28 mouse cellular contexts compared by ENCODE assay signal in the genomic region with DNA sequence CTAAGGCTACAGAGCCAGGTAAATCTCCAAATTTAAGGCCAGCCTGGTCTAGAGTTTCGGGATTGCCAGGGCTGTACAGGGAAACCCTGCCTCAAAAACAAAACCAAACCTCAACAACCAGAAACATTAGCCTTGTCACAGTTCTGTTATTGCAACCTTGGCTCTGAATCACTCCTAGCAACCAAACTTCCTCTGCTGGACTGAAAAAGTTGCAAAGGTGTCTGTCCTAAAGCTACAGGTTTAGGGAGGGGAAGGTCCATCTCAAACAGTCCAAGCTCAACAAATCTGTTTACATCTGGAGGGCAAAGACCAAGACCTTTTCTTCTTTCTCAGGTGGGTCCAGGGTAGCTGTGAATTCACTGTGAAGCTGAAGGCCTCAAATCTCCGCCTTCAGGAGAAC. TPM values are rescaled to one million over a fixed set of nuclear protein-coding genes. Genes with fewer than 3 reads are reported as not detected.
DNase-seq lines count a peak whose midpoint lies in the region; ATAC-seq and TF ChIP-seq lines count a peak whose summit lies in the region.
"Had no signal": no experiment of that assay in that cellular context is flagged by ENCODE, and none has a peak within 500 bp of the region (broad histone marks: within the 10 kb centered on the region; RNA-seq: fewer than 3 reads in every experiment).

No protein-coding gene starts in this region.

- H3K4me2 ChIP-seq in hindbrain, embryonic 11.5 days (replicated peaks; ENCODE audit: low read depth, low read length), result no peak overlapping the region
- H3K4me2 ChIP-seq in intestine, postnatal 0 days (replicated peaks; ENCODE audit: low read depth), result no peak overlapping the region
- no peak overlapping the region for H3K4me2 ChIP-seq in liver, postnatal 0 days (ENCODE audit: low read depth, low read length)
- H3K4me2 ChIP-seq: heart, embryonic 13.5 days; midbrain, embryonic 13.5 days; neural tube, embryonic 13.5 days had no signal

- peaks cover 46% of the 10 kb centered on the region for H3K36me3 ChIP-seq in hindbrain, embryonic 10.5 days
- H3K36me3 ChIP-seq in hindbrain, embryonic 11.5 days (ENCODE audit: control insufficient read depth, insufficient read depth, low read length), result 0 out of 2 replicates have a peak, but pooled peaks cover 4% of the 10 kb centered on the region
- H3K36me3 ChIP-seq in E14TG2a.4 (ENCODE audit: insufficient read depth, low read length), result peaks cover 54% of the 10 kb centered on the region
- 0 out of 2 replicates have a peak, but pooled peaks cover 7% of the 10 kb centered on the region for H3K36me3 ChIP-seq in intestine, postnatal 0 days (ENCODE audit: control insufficient read depth, insufficient read depth)
- H3K36me3 ChIP-seq in liver, postnatal 0 days (replicated peaks; ENCODE audit: insufficient read depth, low read length), result peaks cover 8% of the 10 kb centered on the region; the same call in 1 of the 2 replicates

- no peak for TF ChIP-seq EP300 in liver, postnatal 0 days (IDR thresholded peaks at IDR 0.05; ENCODE audit: low read depth)

- H3K27ac ChIP-seq in hindbrain, embryonic 10.5 days, result 0 out of 2 replicates have a peak overlapping the region, but pooled peaks have one; percentile 45
- no peak overlapping the region for H3K27ac ChIP-seq in hindbrain, embryonic 11.5 days (ENCODE audit: low read depth, low read length)
- H3K27ac ChIP-seq in intestine, postnatal 0 days (ENCODE audit: low read depth, low read length), result 0 out of 2 replicates have a peak overlapping the region, but pooled peaks have one; percentile 3
- H3K27ac ChIP-seq in liver, postnatal 0 days (ENCODE audit: low read depth), result peak overlapping the region; percentile 11; the same call in 1 of the 2 replicates
- H3K27ac ChIP-seq: heart, embryonic 13.5 days; left cerebral cortex, adult 2 months; midbrain, embryonic 13.5 days; neural tube, embryonic 13.5 days had no signal

- H3K9me3 ChIP-seq in hindbrain, embryonic 10.5 days, result no peaks in the 10 kb centered on the region
- no peaks in the 10 kb centered on the region for H3K9me3 ChIP-seq in hindbrain, embryonic 11.5 days (ENCODE audit: control insufficient read depth, low read length)
- no peaks in the 10 kb centered on the region for H3K9me3 ChIP-seq in E14TG2a.4 (ENCODE audit: low read length)
- no peaks in the 10 kb centered on the region for H3K9me3 ChIP-seq in intestine, postnatal 0 days (ENCODE audit: control insufficient read depth)
- H3K9me3 ChIP-seq in liver, postnatal 0 days (ENCODE audit: low read length), result no peaks in the 10 kb centered on the region
- H3K9me3 ChIP-seq: heart, embryonic 13.5 days; midbrain, embryonic 13.5 days; neural tube, embryonic 13.5 days had no signal

- H3K4me1 ChIP-seq in hindbrain, embryonic 10.5 days (replicated peaks), result peaks cover 44% of the 10 kb centered on the region
- H3K4me1 ChIP-seq in hindbrain, embryonic 11.5 days (replicated peaks; ENCODE audit: control insufficient read depth, insufficient read depth, low read length), result peaks cover 6% of the 10 kb centered on the region
- H3K4me1 ChIP-seq in E14TG2a.4 (replicated peaks; ENCODE audit: low read depth, low read length), result peaks cover 96% of the 10 kb centered on the region
- H3K4me1 ChIP-seq in intestine, postnatal 0 days (replicated peaks; ENCODE audit: control insufficient read depth, insufficient read depth, low read length), result peaks cover 15% of the 10 kb centered on the region
- peaks cover 51% of the 10 kb centered on the region for H3K4me1 ChIP-seq in liver, postnatal 0 days (ENCODE audit: insufficient read depth)

- H3K9ac ChIP-seq in hindbrain, embryonic 11.5 days (ENCODE audit: low read depth, low read length), result no peak overlapping the region
- no peak overlapping the region for H3K9ac ChIP-seq in intestine, postnatal 0 days (ENCODE audit: low read depth, low read length)
- no peak overlapping the region for H3K9ac ChIP-seq in liver, postnatal 0 days (replicated peaks)
- H3K9ac ChIP-seq: heart, embryonic 13.5 days; midbrain, embryonic 13.5 days; neural tube, embryonic 13.5 days had no signal

- no peaks in the 10 kb centered on the region for H3K27me3 ChIP-seq in hindbrain, embryonic 10.5 days (ENCODE audit: insufficient read depth, poor library complexity, severe bottlenecking)
- no peaks in the 10 kb centered on the region for H3K27me3 ChIP-seq in hindbrain, embryonic 11.5 days (ENCODE audit: control insufficient read depth, insufficient read depth, low read length)
- H3K27me3 ChIP-seq in E14TG2a.4 (ENCODE audit: insufficient read depth, low read length), result no peaks in the 10 kb centered on the region
- no peaks in the 10 kb centered on the region for H3K27me3 ChIP-seq in intestine, postnatal 0 days (replicated peaks; ENCODE audit: control insufficient read depth, insufficient read depth, low read length)
- H3K27me3 ChIP-seq in liver, postnatal 0 days (ENCODE audit: insufficient read depth, low read length), result no peaks in the 10 kb centered on the region
- H3K27me3 ChIP-seq: heart, embryonic 13.5 days; midbrain, embryonic 13.5 days; neural tube, embryonic 13.5 days had no signal

- 88% methylated on average over 2 of the region's 2 CpGs for WGBS in hindbrain, embryonic 10.5 days
- WGBS in hindbrain, embryonic 11.5 days, result 91% methylated on average over 2 of the region's 2 CpGs
- 95% methylated on average over 2 of the region's 2 CpGs for WGBS in intestine, postnatal 0 days
- WGBS in liver, postnatal 0 days (ENCODE audit: insufficient replicate concordance), result 86% methylated on average over 2 of the region's 2 CpGs

- ATAC-seq in hindbrain, embryonic 11.5 days (ENCODE audit: low FRiP score), result no peak
- no peak for ATAC-seq in intestine, postnatal 0 days
- no peak for ATAC-seq in liver, postnatal 0 days
- ATAC-seq: forebrain, embryonic 14.5 days; hindbrain, embryonic 16.5 days; midbrain, embryonic 13.5 days had no signal

- H3K4me3 ChIP-seq in hindbrain, embryonic 10.5 days, result no peak overlapping the region
- H3K4me3 ChIP-seq in hindbrain, embryonic 11.5 days (ENCODE audit: low read depth, low read length), result no peak overlapping the region
- peak overlapping the region; percentile 30; the same call in 1 of the 2 replicates for H3K4me3 ChIP-seq in E14TG2a.4 (replicated peaks; ENCODE audit: low read length)
- H3K4me3 ChIP-seq in intestine, postnatal 0 days (ENCODE audit: low read depth, low read length), result no peak overlapping the region
- H3K4me3 ChIP-seq in liver, postnatal 0 days (ENCODE audit: low read depth, low read length), result no peak overlapping the region
- H3K4me3 ChIP-seq: heart, embryonic 13.5 days; left cerebral cortex, adult 2 months; midbrain, embryonic 13.5 days; neural tube, embryonic 13.5 days had no signal

- no peak for TF ChIP-seq CTCF in E14TG2a.4 (conservative IDR thresholded peaks at IDR 0.05; ENCODE audit: low read length)
- TF ChIP-seq CTCF in intestine, postnatal 0 days (IDR thresholded peaks at IDR 0.05; ENCODE audit: low read depth), result no peak
- TF ChIP-seq CTCF in liver, postnatal 0 days (IDR thresholded peaks at IDR 0.05; ENCODE audit: low read depth), result no peak

- DNase-seq in hindbrain, embryonic 10.5 days (ENCODE audit: low spot score), result no peak
- DNase-seq in hindbrain, embryonic 11.5 days (ENCODE audit: low spot score), result no peak
- DNase-seq in liver, postnatal 0 days, result no peak
- no peak for DNase-seq in left cerebral cortex, adult 8-10 months (ENCODE audit: low spot score in 2 of 2)
- no peak for DNase-seq in frontal cortex, postnatal 25 days (ENCODE audit: low spot score in 2 of 2)
- DNase-seq in layer of hippocampus, postnatal 36 days, result no peak
- DNase-seq: adrenal gland, postnatal 25 days; cerebellum, adult 18-20 months; cerebellum, postnatal 36 days; gastrocnemius, postnatal 36 days; heart, postnatal 10 days; kidney, adult 9 months; kidney, postnatal 10 days; left cerebral cortex, postnatal 4 days; lung, adult 2 months; lung, postnatal 10 days; thymus, postnatal 14 days had no signal

RNA-seq across cellular contexts. Expression of gene Mvp, which starts 3.4 kb away (rescaled TPM):
- polyA plus RNA-seq in hindbrain, embryonic 10.5 days (2016; fragmentation: Nextera tagmentation; extraction: Ambion mirVana), result 5.0 and 6.1 TPM in 2 replicates
- 3.4 and 3.5 TPM in 2 replicates for polyA plus RNA-seq in hindbrain, embryonic 11.5 days (2014; fragmentation: Nextera tagmentation; extraction: Ambion mirVana)
- 79.8 and 81.0 TPM in 2 replicates for polyA plus RNA-seq in intestine, postnatal 0 days (2015; fragmentation: Nextera tagmentation; extraction: Ambion mirVana)
- 10.5 and 10.9 TPM in 2 replicates for polyA plus RNA-seq in liver, postnatal 0 days (2015; fragmentation: Nextera tagmentation; extraction: Ambion mirVana)
- total RNA-seq in left cerebral cortex, adult 8-10 months (2022), result 10 to 100 TPM; 10.9 to 12.6 (median 12.0) TPM
- 1 to 10 TPM; 7.2 to 8.4 TPM for total RNA-seq in layer of hippocampus, postnatal 36 days (2021)

RNA-seq across cellular contexts. Expression of gene Pagr1b, which starts 5.2 kb away (rescaled TPM):
- 0.25 and 0.55 TPM in 2 replicates for polyA plus RNA-seq in hindbrain, embryonic 10.5 days (2016; fragmentation: Nextera tagmentation; extraction: Ambion mirVana)
- polyA plus RNA-seq in hindbrain, embryonic 11.5 days (2014; fragmentation: Nextera tagmentation; extraction: Ambion mirVana), result not detected in 2 replicates
- 0.68 TPM in 1 of 2 replicates, not detected in the other for polyA plus RNA-seq in intestine, postnatal 0 days (2015; fragmentation: Nextera tagmentation; extraction: Ambion mirVana)
- polyA plus RNA-seq in liver, postnatal 0 days (2015; fragmentation: Nextera tagmentation; extraction: Ambion mirVana), result 0.26 TPM in 1 of 2 replicates, not detected in the other
- 1 to 10 TPM in 1 of 4 experiments, not detected in 3; 2.5 TPM for total RNA-seq in left cerebral cortex, adult 8-10 months (2022)
- total RNA-seq in layer of hippocampus, postnatal 36 days (2021), result under 1 TPM in 1 of 2 experiments, not detected in 1; 0.90 TPM
- total RNA-seq: gastrocnemius, postnatal 36 days; heart, adult 8-10 months; heart, postnatal 10 days; hematopoietic stem cell, adult 5-6 weeks; megakaryocyte progenitor cell, adult 5-6 weeks had no signal

RNA-seq across cellular contexts. Expression of gene Pagr1a, which starts 6.1 kb away (rescaled TPM):
- polyA plus RNA-seq in hindbrain, embryonic 10.5 days (2016; fragmentation: Nextera tagmentation; extraction: Ambion mirVana), result 84.3 and 130 TPM in 2 replicates
- 76.1 and 78.5 TPM in 2 replicates for polyA plus RNA-seq in hindbrain, embryonic 11.5 days (2014; fragmentation: Nextera tagmentation; extraction: Ambion mirVana)
- polyA plus RNA-seq in intestine, postnatal 0 days (2015; fragmentation: Nextera tagmentation; extraction: Ambion mirVana), result 26.4 and 37.5 TPM in 2 replicates
- polyA plus RNA-seq in liver, postnatal 0 days (2015; fragmentation: Nextera tagmentation; extraction: Ambion mirVana), result 12.2 and 13.8 TPM in 2 replicates
- 10 to 100 TPM; 13.2 to 34.8 (median 28.4) TPM for total RNA-seq in left cerebral cortex, adult 8-10 months (2022)
- total RNA-seq in layer of hippocampus, postnatal 36 days (2021), result 10 to 100 TPM; 10.4 to 16.2 TPM

RNA-seq across cellular contexts. Expression of gene Gm42742, which starts 9.8 kb away (rescaled TPM):
- 17.6 and 75.1 TPM in 2 replicates for polyA plus RNA-seq in hindbrain, embryonic 10.5 days (2016; fragmentation: Nextera tagmentation; extraction: Ambion mirVana)
- 50.4 and 53.7 TPM in 2 replicates for polyA plus RNA-seq in hindbrain, embryonic 11.5 days (2014; fragmentation: Nextera tagmentation; extraction: Ambion mirVana)
- polyA plus RNA-seq in intestine, postnatal 0 days (2015; fragmentation: Nextera tagmentation; extraction: Ambion mirVana), result 15.7 and 27.1 TPM in 2 replicates
- polyA plus RNA-seq in liver, postnatal 0 days (2015; fragmentation: Nextera tagmentation; extraction: Ambion mirVana), result 4.5 and 7.8 TPM in 2 replicates
- total RNA-seq in left cerebral cortex, adult 8-10 months (2022), result 10 to 100 TPM; 35.5 to 49.5 (median 45.3) TPM
- 10 to 100 TPM; 68.6 to 82.2 TPM for total RNA-seq in layer of hippocampus, postnatal 36 days (2021)

RNA-seq across cellular contexts. Expression of gene Prrt2, which starts 10.0 kb away (rescaled TPM):
- 3.3 and 4.4 TPM in 2 replicates for polyA plus RNA-seq in hindbrain, embryonic 10.5 days (2016; fragmentation: Nextera tagmentation; extraction: Ambion mirVana)
- 7.2 and 7.7 TPM in 2 replicates for polyA plus RNA-seq in hindbrain, embryonic 11.5 days (2014; fragmentation: Nextera tagmentation; extraction: Ambion mirVana)
- 2.5 and 2.7 TPM in 2 replicates for polyA plus RNA-seq in intestine, postnatal 0 days (2015; fragmentation: Nextera tagmentation; extraction: Ambion mirVana)
- 0.18 TPM in 1 of 2 replicates, not detected in the other for polyA plus RNA-seq in liver, postnatal 0 days (2015; fragmentation: Nextera tagmentation; extraction: Ambion mirVana)
- total RNA-seq in left cerebral cortex, adult 8-10 months (2022), result 100 to 1,000 TPM; 191 to 225 (median 213) TPM
- 100 to 1,000 TPM; 229 to 233 TPM for total RNA-seq in layer of hippocampus, postnatal 36 days (2021)
